Mouse (Mus musculus) spleen, postnatal 14 days (tissue): ENCODE results near the gene Tnni2.

Experiments
- DNase-seq, 2 experiments: peaks; one replicate each; pipeline ENCODE4 v3.0.0; 2021 to 2022; ENCODE audit warnings: low spot score in 2 of 2

Tnni2 gene

DNA sequence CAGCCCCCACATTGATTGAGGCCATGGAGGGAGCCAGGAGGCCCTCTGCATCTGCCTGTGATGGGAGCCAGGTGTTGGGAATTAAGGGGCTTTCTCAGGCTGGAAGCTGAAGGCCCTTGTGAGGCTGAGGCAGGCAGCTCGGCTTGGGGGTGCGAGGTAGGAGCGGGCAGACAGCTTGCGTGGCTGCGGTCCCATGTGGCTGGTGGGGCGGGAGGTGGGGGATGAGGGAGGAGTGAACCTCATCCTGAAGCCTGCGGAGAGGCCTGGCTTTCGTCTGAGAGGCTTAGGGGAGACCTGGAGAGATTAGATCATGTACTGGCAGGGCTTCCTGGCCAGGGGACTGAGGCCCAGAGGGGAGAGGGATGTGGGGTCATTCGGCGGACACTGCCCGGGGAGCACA is 41.5 kb downstream of the Tnni2 start:
- DNase-seq, result no peak

DNA sequence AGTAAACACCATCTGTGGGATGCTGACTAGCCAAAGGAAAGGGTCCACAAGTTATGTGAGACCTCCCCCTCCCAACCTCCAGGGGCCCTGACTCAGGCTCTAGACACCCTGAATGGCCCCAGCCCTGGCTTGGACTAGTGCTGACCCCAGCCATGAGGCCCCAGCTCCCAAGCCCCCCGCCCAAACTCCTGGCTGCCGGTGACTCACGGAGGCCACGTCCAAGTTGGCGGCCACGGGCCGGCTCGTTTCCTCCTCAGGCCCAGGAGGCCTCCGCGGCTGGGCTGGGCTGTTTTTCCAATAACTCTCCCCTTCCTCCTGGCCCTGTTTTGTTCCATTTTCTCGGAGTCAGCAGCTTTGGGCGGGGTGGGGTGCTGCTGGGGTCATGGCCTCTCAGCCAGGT is 43.2 kb downstream of the Tnni2 start:
- DNase-seq, result no peak

- DNase-seq, result no peak
Measured at GRCm38 (mm10) chr7:142486751-142487162, 45.1 kb downstream of the Tnni2 start.

GRCm38 (mm10) chr7:142487341-142487859 is 45.8 kb downstream of the Tnni2 start:
- DNase-seq, result no peak

DNA sequence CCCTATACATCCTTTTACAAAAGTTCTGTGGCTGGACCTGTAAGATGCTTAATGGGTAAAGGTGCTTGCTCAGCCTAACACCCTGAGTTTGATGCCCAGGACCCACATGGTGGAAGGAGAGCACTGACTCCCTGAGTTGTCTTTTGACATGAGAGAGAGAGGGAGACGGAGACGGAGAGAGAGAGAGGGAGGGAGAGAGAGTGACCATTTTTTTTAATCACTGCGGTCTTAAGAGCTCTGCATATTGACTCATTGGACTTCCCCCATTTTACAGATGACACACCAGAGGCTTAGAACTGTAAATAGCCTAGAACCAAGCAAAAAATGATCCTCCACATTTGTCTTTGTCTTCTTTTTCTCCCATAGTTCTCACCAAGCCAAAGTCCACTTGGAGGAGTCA is 46.4 kb downstream of the Tnni2 start:
- no peak for DNase-seq

GRCm38 (mm10) chr7:142493535-142493934 is 51.9 kb downstream of the Tnni2 start:
- DNase-seq, result no peak
